8 mouse cellular contexts compared by ENCODE assay signal in genomic region chr11:119228091-119228781, GRCm38 (mm10). TPM values are rescaled to one million over a fixed set of nuclear protein-coding genes. Genes with fewer than 3 reads are reported as not detected.
DNase-seq lines count a peak whose midpoint lies in the region; ATAC-seq lines count a peak whose summit lies in the region.

Gene Tbc1d16, minus strand, starts transcription at chr11:119228499.
Gene Ccdc40, plus strand, starts transcription at chr11:119228572.

- H3K9ac ChIP-seq in intestine, embryonic 16.5 days (ENCODE audit: low read depth, low read length): peak within 1 kb of the TSS; percentile 80
- H3K9ac ChIP-seq in midbrain, embryonic 15.5 days: peak within 1 kb of the TSS; percentile 97
- H3K9ac ChIP-seq in stomach, embryonic 15.5 days: peak within 1 kb of the TSS; percentile 83

- peak; percentile 63 for DNase-seq in right cerebral cortex, adult 18-20 months
- DNase-seq in right cerebral cortex, postnatal 36 days (ENCODE audit: low spot score in 2 of 2): no peak
- DNase-seq in cerebellum, postnatal 36 days: peak; percentile 63 to 73
- peak; percentile 97 for DNase-seq in heart, adult 11 months
- DNase-seq in liver: peak; percentile 69

- peaks cover 42% of the 10 kb centered on the region for H3K4me1 ChIP-seq in intestine, embryonic 16.5 days (ENCODE audit: control insufficient read depth, insufficient read depth, low read length)
- H3K4me1 ChIP-seq in midbrain, embryonic 15.5 days: peaks cover 59% of the 10 kb centered on the region
- H3K4me1 ChIP-seq in stomach, embryonic 15.5 days: peaks cover 34% of the 10 kb centered on the region

- H3K27me3 ChIP-seq in intestine, embryonic 16.5 days (replicated peaks; ENCODE audit: control insufficient read depth, insufficient read depth, low read length): peaks cover 10% of the 10 kb centered on the region
- no peaks in the 10 kb centered on the region for H3K27me3 ChIP-seq in midbrain, embryonic 15.5 days (replicated peaks)
- H3K27me3 ChIP-seq in stomach, embryonic 15.5 days (replicated peaks): no peaks in the 10 kb centered on the region

- peak within 1 kb of the TSS; percentile 99 for H3K4me2 ChIP-seq in intestine, embryonic 16.5 days (ENCODE audit: low read depth, low read length)
- peak within 1 kb of the TSS; percentile 100 for H3K4me2 ChIP-seq in midbrain, embryonic 15.5 days
- peak within 1 kb of the TSS; percentile 99 for H3K4me2 ChIP-seq in stomach, embryonic 15.5 days

- under 1% methylated on average over 53 of the region's 66 CpGs for WGBS in intestine, embryonic 16.5 days
- under 1% methylated on average over 65 of the region's 66 CpGs for WGBS in midbrain, embryonic 15.5 days
- under 1% methylated on average over 62 of the region's 66 CpGs for WGBS in stomach, embryonic 15.5 days

- H3K9me3 ChIP-seq in intestine, embryonic 16.5 days (ENCODE audit: control insufficient read depth, low read length): no peaks in the 10 kb centered on the region
- no peaks in the 10 kb centered on the region for H3K9me3 ChIP-seq in midbrain, embryonic 15.5 days
- no peaks in the 10 kb centered on the region for H3K9me3 ChIP-seq in stomach, embryonic 15.5 days

- H3K36me3 ChIP-seq in intestine, embryonic 16.5 days (ENCODE audit: control insufficient read depth, insufficient read depth, low read length): no peaks in the 10 kb centered on the region
- no peaks in the 10 kb centered on the region for H3K36me3 ChIP-seq in midbrain, embryonic 15.5 days (replicated peaks)
- no peaks in the 10 kb centered on the region for H3K36me3 ChIP-seq in stomach, embryonic 15.5 days

- H3K27ac ChIP-seq in intestine, embryonic 16.5 days (ENCODE audit: low read length): peak within 1 kb of the TSS; percentile 52
- H3K27ac ChIP-seq in midbrain, embryonic 15.5 days: peak within 1 kb of the TSS; percentile 87
- peak within 1 kb of the TSS; percentile 67 for H3K27ac ChIP-seq in stomach, embryonic 15.5 days

- H3K4me3 ChIP-seq in intestine, embryonic 16.5 days (ENCODE audit: low read length): peak within 1 kb of the TSS; percentile 74
- H3K4me3 ChIP-seq in midbrain, embryonic 15.5 days: peak within 1 kb of the TSS; percentile 96
- H3K4me3 ChIP-seq in stomach, embryonic 15.5 days (replicated peaks): peak within 1 kb of the TSS; percentile 80

- ATAC-seq in intestine, embryonic 16.5 days: peak; percentile 92
- peak; percentile 90 for ATAC-seq in midbrain, embryonic 15.5 days (replicated peaks)
- peak; percentile 87 for ATAC-seq in stomach, embryonic 15.5 days (ENCODE audit: insufficient read depth, low FRiP score, low read depth)

RNA-seq across cellular contexts. Expression of gene Tbc1d16, which starts in this region (rescaled TPM):
- polyA plus RNA-seq in intestine, embryonic 16.5 days (2015; fragmentation: Nextera tagmentation; extraction: Ambion mirVana): 11.0 and 12.7 TPM in 2 replicates
- polyA plus RNA-seq in midbrain, embryonic 15.5 days (2015; fragmentation: Nextera tagmentation; extraction: Ambion mirVana): 66.8 and 67.2 TPM in 2 replicates
- 18.7 and 19.3 TPM in 2 replicates for polyA plus RNA-seq in stomach, embryonic 15.5 days (2015; fragmentation: Nextera tagmentation; extraction: Ambion mirVana)

RNA-seq across cellular contexts. Expression of gene Ccdc40, which starts in this region (rescaled TPM):
- polyA plus RNA-seq in intestine, embryonic 16.5 days (2015; fragmentation: Nextera tagmentation; extraction: Ambion mirVana): 1.4 and 2.8 TPM in 2 replicates
- polyA plus RNA-seq in midbrain, embryonic 15.5 days (2015; fragmentation: Nextera tagmentation; extraction: Ambion mirVana): 19.3 and 21.5 TPM in 2 replicates
- 2.1 and 2.6 TPM in 2 replicates for polyA plus RNA-seq in stomach, embryonic 15.5 days (2015; fragmentation: Nextera tagmentation; extraction: Ambion mirVana)

Comparison
In these comparisons a context has a peak if more than half of its experiments do, and no peak if none do; other contexts are left out.
1. DNase-seq: peak in right cerebral cortex, adult 18-20 months (single experiment), cerebellum, postnatal 36 days (2 of 2), heart, adult 11 months (single experiment) and liver (single experiment); none in right cerebral cortex, postnatal 36 days (0 of 2).
2. Peak in every context shown above with its lines, with median percentiles within 50 percentile points of each other: ATAC-seq, H3K27ac ChIP-seq, H3K4me2 ChIP-seq, H3K4me3 ChIP-seq and H3K9ac ChIP-seq.